Mouse (Mus musculus) hindbrain, postnatal 0 days (tissue): ENCODE results near the gene Lrrc8b. TPM values are rescaled to one million over a fixed set of nuclear protein-coding genes. Genes with fewer than 3 reads are reported as not detected.
A peak's percentile ranks its signal among the peaks of the same experiment; 100 is the strongest.

Experiments used
- ATAC-seq: fragments of 200-750 bp; cut with Nextera tagmentation; 2 replicates; pipeline ENCODE4 v1.8.0; 2017; ENCODE audit warnings: mild to moderate bottlenecking, moderate TSS enrichment, moderate library complexity
- DNase-seq: peaks from one replicate; pipeline ENCODE4 v3.0.0-alpha.2; 2015; ENCODE audit warnings: low spot score
- H3K27ac ChIP-seq: fragments of 300-500 bp; sonication (generic); 2 replicates; pipeline ENCODE4 v1.5.1; 2014; ENCODE audit warnings: mild to moderate bottlenecking
- H3K27me3 ChIP-seq: fragments of 300-500 bp; sonication (generic); 2 replicates; pipeline ENCODE4 v1.6.1; 2014; ENCODE audit warnings: low read length, mixed read lengths; ENCODE audit not compliant: insufficient read depth
- H3K36me3 ChIP-seq: fragments of 300-500 bp; sonication (generic); 2 replicates; pipeline ENCODE4 v1.6.1; 2014; ENCODE audit warnings: low read length, mixed read lengths; ENCODE audit not compliant: insufficient read depth
- H3K4me1 ChIP-seq: fragments of 300-500 bp; sonication (generic); 2 replicates; pipeline ENCODE4 v1.6.1; 2014; ENCODE audit warnings: antibody characterized with exemption, low read length, mixed read lengths; ENCODE audit not compliant: insufficient read depth
- H3K4me2 ChIP-seq: fragments of 300-500 bp; sonication (generic); 2 replicates; pipeline ENCODE4 v1.6.1; 2014; ENCODE audit warnings: low read depth, mild to moderate bottlenecking, low read length, moderate library complexity, mixed read lengths
- H3K4me3 ChIP-seq: fragments of 300-500 bp; sonication (generic); 2 replicates; pipeline ENCODE4 v1.5.1; 2014; ENCODE audit warnings: low read length
- H3K9ac ChIP-seq: fragments of 300-500 bp; sonication (generic); replicated peaks from 2 replicates; pipeline ENCODE4 v1.6.1; 2014; ENCODE audit warnings: mild to moderate bottlenecking, low read length, moderate library complexity, mixed read lengths
- H3K9me3 ChIP-seq: fragments of 300-500 bp; sonication (generic); 2 replicates; pipeline ENCODE4 v1.6.1; 2016; ENCODE audit warnings: low read length, mixed read lengths
- CTCF ChIP-seq: IDR thresholded peaks from 2 replicates; pipeline ENCODE4 v1.5.1; 2016; ENCODE audit warnings: antibody characterized with exemption, control low read depth, low read depth
- WGBS: fragments of 180-500 bp; shearing (Covaris S2); extraction: QIAGEN DNeasy Blood & Tissue Kit; methylation state at CpG from one replicate; pipeline ENCODE4 v1.1.7; 2014; 5-methylcytosine and 5-hydroxymethylcytosine counted together
- polyA plus RNA-seq: library from polyadenylated mRNA; unstranded; fragments of >200 nt; fragmentation: Nextera tagmentation; extraction: Ambion mirVana; gene quantifications from 2 replicates; pipeline ENCODE4 v1.2.1, GENCODE M21; 2015
- total RNA-seq: library from RNA; depleted of rRNA; stranded (reverse); fragments of >200 nt; gene quantifications from 2 replicates; pipeline ENCODE4 v1.2.3, GENCODE M21; 2014

Lrrc8b gene
- total and polyA plus RNA-seq, 2 experiments from 2014 or later: 17.3 to 48.4 TPM

DNA sequence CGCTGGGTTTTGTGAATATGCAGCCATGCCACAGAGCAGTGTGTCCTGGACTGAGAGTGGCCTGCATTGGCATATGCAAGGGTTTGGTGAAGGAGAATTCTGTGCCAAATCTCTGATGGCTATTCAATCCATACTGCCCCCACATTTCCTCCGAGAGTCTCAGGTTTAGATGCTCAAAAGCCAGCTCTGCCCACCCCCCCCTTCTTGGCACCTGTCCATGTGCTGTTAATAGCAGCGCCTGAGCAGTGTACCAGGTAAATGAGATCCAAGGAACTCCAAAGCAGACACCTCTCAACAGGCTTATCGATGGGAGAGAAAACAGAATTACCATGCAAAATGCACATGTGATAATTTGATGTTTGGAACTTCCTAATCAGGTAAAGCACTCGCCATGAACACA, 74.6 kb downstream of the Lrrc8b start:
- Histone ChIP-seq H3K27me3 (no peaks in the 10 kb centered on the region), H3K36me3 (no peaks in the 10 kb centered on the region), H3K4me3 (no peak overlapping the region), H3K27ac (no peak overlapping the region), H3K4me2 (no peak overlapping the region), H3K9ac (no peak overlapping the region), H3K4me1 (peaks cover 19% of the 10 kb centered on the region), H3K9me3 (no peaks in the 10 kb centered on the region)
- no peak for ATAC-seq
- WGBS: 75% methylated on average over 5 of the region's 5 CpGs
- DNase-seq: no peak
- TF ChIP-seq CTCF: no peak

- peak; percentile 74 for TF ChIP-seq CTCF
These were observed 75.8 kb downstream of the Lrrc8b start for GRCm38 (mm10) chr5:105491389-105491788.

GRCm38 (mm10) chr5:105492367-105493246, 77.0 kb downstream of the Lrrc8b start:
- 25% methylated on average over 10 of the region's 10 CpGs for WGBS

More at GRCm38 (mm10) chr5:105491389-105491788, 75.8 kb downstream of the Lrrc8b start:
- no peak overlapping the region for H3K4me2 ChIP-seq
- peak; percentile 74 for DNase-seq
- no peak overlapping the region for H3K4me3 ChIP-seq
- WGBS: 43% methylated on average over 4 of the region's 4 CpGs
- H3K4me1 ChIP-seq: peaks cover 25% of the 10 kb centered on the region
- no peaks in the 10 kb centered on the region for H3K27me3 ChIP-seq
- no peak overlapping the region for H3K9ac ChIP-seq
- no peaks in the 10 kb centered on the region for H3K36me3 ChIP-seq
- ATAC-seq: peak; percentile 69
- no peak overlapping the region for H3K27ac ChIP-seq
- no peaks in the 10 kb centered on the region for H3K9me3 ChIP-seq

DNA sequence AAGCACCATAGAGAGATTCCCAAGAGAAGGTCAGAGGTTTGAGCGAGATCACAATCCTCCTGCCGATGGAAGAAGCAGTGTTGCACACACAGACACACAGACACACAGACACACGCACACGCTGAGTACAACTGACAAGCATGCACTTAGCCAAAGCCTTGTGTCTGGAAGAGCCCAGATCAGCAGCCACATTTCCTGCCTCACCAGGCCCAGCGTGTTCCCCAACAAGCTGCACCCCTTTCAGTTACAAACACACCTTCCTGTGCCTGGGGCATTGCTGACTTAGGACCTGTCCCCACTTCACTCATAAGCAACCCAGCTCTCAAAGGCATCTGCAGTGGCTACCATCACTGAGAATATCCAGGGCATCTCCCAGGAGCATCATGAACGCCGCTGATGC, 77.8 kb downstream of the Lrrc8b start:
- no peak for TF ChIP-seq CTCF
- H3K27ac ChIP-seq: 0 out of 2 replicates have a peak overlapping the region, but pooled peaks have one; percentile 48
- WGBS: 67% methylated on average over 7 of the region's 7 CpGs

More at GRCm38 (mm10) chr5:105492367-105493246, 77.0 kb downstream of the Lrrc8b start:
- H3K27ac ChIP-seq: peak overlapping the region; percentile 48; the same call in 1 of the 2 replicates
- no peaks in the 10 kb centered on the region for H3K27me3 ChIP-seq
- H3K9me3 ChIP-seq: no peaks in the 10 kb centered on the region
- H3K4me3 ChIP-seq: no peak overlapping the region
- ATAC-seq (peak; percentile 35; the same call in 1 of the 2 replicates), DNase-seq (peak; percentile 88)
- H3K9ac ChIP-seq: no peak overlapping the region
- peak; percentile 60 for TF ChIP-seq CTCF
- H3K4me1 ChIP-seq: peaks cover 25% of the 10 kb centered on the region
- no peaks in the 10 kb centered on the region for H3K36me3 ChIP-seq
- peak overlapping the region; percentile 5; the same call in 1 of the 2 replicates for H3K4me2 ChIP-seq

GRCm38 (mm10) chr5:105494246-105494917, 78.8 kb downstream of the Lrrc8b start:
- TF ChIP-seq CTCF: peak; percentile 18
- DNase-seq: peak; percentile 20
- no peak for ATAC-seq
- H3K4me1 ChIP-seq: peaks cover 29% of the 10 kb centered on the region
- no peak overlapping the region for H3K4me2 ChIP-seq
- no peak overlapping the region for H3K27ac ChIP-seq
- no peak overlapping the region for H3K9ac ChIP-seq
- H3K27me3 ChIP-seq: no peaks in the 10 kb centered on the region
- no peak overlapping the region for H3K4me3 ChIP-seq
- WGBS: 28% methylated on average over 10 of the region's 10 CpGs
- H3K36me3 ChIP-seq: no peaks in the 10 kb centered on the region
- no peaks in the 10 kb centered on the region for H3K9me3 ChIP-seq

More for the DNA sequence above, 77.8 kb downstream of the Lrrc8b start:
- Histone ChIP-seq H3K36me3 (no peaks in the 10 kb centered on the region), H3K9ac (no peak overlapping the region), H3K4me3 (no peak overlapping the region), H3K9me3 (no peaks in the 10 kb centered on the region), H3K4me2 (no peak overlapping the region), H3K4me1 (peaks cover 25% of the 10 kb centered on the region), H3K27me3 (no peaks in the 10 kb centered on the region)
- no peak for ATAC-seq
- DNase-seq: no peak

DNA sequence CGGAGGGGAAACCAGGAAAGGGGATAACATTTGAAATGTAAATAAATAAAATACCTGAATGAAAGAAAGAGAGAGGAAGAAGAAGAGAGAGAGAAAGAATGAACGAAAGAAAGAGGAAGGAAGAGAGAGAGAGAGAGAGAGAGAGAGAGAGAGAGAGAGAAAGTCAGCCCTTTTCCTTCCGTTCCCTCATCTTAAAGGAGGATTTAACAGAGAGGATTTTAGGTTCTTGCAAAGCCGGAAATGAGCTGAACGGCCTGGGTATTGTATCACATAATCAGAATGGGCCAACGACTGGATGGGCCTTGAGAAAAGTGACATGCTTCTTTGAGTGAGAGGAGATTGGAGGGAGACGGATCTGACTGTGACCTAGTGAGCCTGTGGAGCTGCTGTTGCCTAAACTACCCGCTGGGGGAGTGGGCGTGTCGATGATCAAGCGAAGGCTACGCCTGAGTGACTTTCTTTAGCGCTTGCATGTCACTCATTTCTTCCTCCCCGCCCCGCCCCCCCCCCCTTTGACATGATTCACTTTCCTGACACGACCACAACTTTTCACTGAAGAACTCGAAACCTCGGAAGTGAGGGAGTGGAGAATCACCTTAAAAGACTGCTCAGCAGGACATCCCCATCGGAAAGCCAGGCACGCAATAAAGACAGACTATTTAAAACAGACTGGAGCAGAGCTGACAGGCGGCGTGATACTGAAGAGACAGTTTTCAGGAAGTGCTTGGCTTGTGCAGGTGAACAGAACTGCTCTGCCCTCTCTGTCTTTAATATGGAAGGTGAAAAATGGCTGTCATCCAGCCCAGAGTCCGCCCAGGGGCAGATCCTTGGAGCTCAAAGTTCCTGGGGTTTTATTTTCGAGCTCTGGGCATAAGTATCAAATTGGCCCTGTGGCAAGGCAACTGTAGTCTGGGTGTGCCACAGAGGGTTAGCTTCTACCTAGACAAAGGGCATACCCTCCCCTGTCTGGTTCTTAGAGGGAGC, 79.6 kb downstream of the Lrrc8b start:
- Histone ChIP-seq H3K4me1 (peaks cover 30% of the 10 kb centered on the region), H3K4me3 (peak overlapping the region; percentile 18), H3K36me3 (no peaks in the 10 kb centered on the region), H3K27me3 (no peaks in the 10 kb centered on the region), H3K27ac (no peak overlapping the region), H3K4me2 (peak overlapping the region; percentile 58), H3K9me3 (no peaks in the 10 kb centered on the region), H3K9ac (0 out of 2 replicates have a peak overlapping the region, but pooled peaks have one; percentile 30)
- WGBS: 6% methylated on average over 24 of the region's 24 CpGs
- DNase-seq (peak; percentile 81), ATAC-seq (peak; percentile 71)
- TF ChIP-seq CTCF: peak; percentile 55
